In genomic region chr4:40014666-40015065, GRCm38 (mm10) we compare ENCODE assay signal across 8 mouse cellular contexts.
DNase-seq lines count a peak whose midpoint lies in the region; ATAC-seq and TF ChIP-seq lines count a peak whose summit lies in the region.

No protein-coding gene starts in this region.

- H3K4me3 ChIP-seq in heart, embryonic 11.5 days (ENCODE audit: low read depth, low read length) = no peak overlapping the region
- peak overlapping the region; percentile 39 for H3K4me3 ChIP-seq in forebrain, embryonic 15.5 days
- H3K4me3 ChIP-seq in hindbrain, postnatal 0 days (ENCODE audit: low read length) = peak overlapping the region; percentile 10

- H3K36me3 ChIP-seq in heart, embryonic 11.5 days (ENCODE audit: control insufficient read depth, insufficient read depth, low read length) = no peaks in the 10 kb centered on the region
- H3K36me3 ChIP-seq in forebrain, embryonic 15.5 days = no peaks in the 10 kb centered on the region
- no peaks in the 10 kb centered on the region for H3K36me3 ChIP-seq in hindbrain, postnatal 0 days (ENCODE audit: insufficient read depth, low read length)

- no peak overlapping the region for H3K27ac ChIP-seq in heart, embryonic 11.5 days (ENCODE audit: low read depth, low read length)
- peak overlapping the region; percentile 70; the same call in 1 of the 2 replicates for H3K27ac ChIP-seq in forebrain, embryonic 15.5 days (replicated peaks)
- H3K27ac ChIP-seq in hindbrain, postnatal 0 days = no peak overlapping the region

- no peaks in the 10 kb centered on the region for H3K27me3 ChIP-seq in heart, embryonic 11.5 days (ENCODE audit: control insufficient read depth, insufficient read depth, low read length)
- H3K27me3 ChIP-seq in forebrain, embryonic 15.5 days = no peaks in the 10 kb centered on the region
- H3K27me3 ChIP-seq in hindbrain, postnatal 0 days (ENCODE audit: insufficient read depth, low read length) = no peaks in the 10 kb centered on the region

- H3K9me3 ChIP-seq in heart, embryonic 11.5 days (replicated peaks; ENCODE audit: control insufficient read depth, low read length) = no peaks in the 10 kb centered on the region
- no peaks in the 10 kb centered on the region for H3K9me3 ChIP-seq in forebrain, embryonic 15.5 days
- no peaks in the 10 kb centered on the region for H3K9me3 ChIP-seq in hindbrain, postnatal 0 days (ENCODE audit: low read length)

- no peak overlapping the region for H3K4me2 ChIP-seq in heart, embryonic 11.5 days
- peak overlapping the region; percentile 44 for H3K4me2 ChIP-seq in forebrain, embryonic 15.5 days (replicated peaks)
- peak overlapping the region; percentile 36 for H3K4me2 ChIP-seq in hindbrain, postnatal 0 days (ENCODE audit: low read depth, low read length)

- ATAC-seq in heart, embryonic 11.5 days (replicated peaks; ENCODE audit: insufficient number of reproducible peaks, low FRiP score, low TSS enrichment) = no peak
- peak; percentile 77 for ATAC-seq in cerebellum, adult (ENCODE audit: insufficient number of reproducible peaks, low FRiP score, low TSS enrichment)
- ATAC-seq in forebrain, embryonic 15.5 days (replicated peaks) = peak; percentile 86
- peak; percentile 85 for ATAC-seq in hindbrain, postnatal 0 days

- H3K9ac ChIP-seq in heart, embryonic 11.5 days (ENCODE audit: low read depth, low read length) = no peak overlapping the region
- H3K9ac ChIP-seq in forebrain, embryonic 15.5 days (replicated peaks) = peak overlapping the region; percentile 44
- no peak overlapping the region for H3K9ac ChIP-seq in hindbrain, postnatal 0 days (replicated peaks; ENCODE audit: low read length)

- DNase-seq in heart, adult 18-20 months = peak; percentile 41 to 60
- DNase-seq in hindbrain, postnatal 0 days (ENCODE audit: low spot score) = peak; percentile 94
- peak; percentile 61 to 63 for DNase-seq in layer of hippocampus, postnatal 25 days (ENCODE audit: extremely low spot score in 1 of 2, low spot score in 1 of 2)
- DNase-seq in mesoderm, embryonic 11.5 days (ENCODE audit: low read depth, low spot score) = peak; percentile 72
- peak; percentile 72 for DNase-seq in right cerebral cortex, postnatal 4 days

- 62% methylated on average over 7 of the region's 7 CpGs for WGBS in heart, embryonic 11.5 days (ENCODE audit: insufficient replicate concordance)
- WGBS in forebrain, embryonic 15.5 days = 5% methylated on average over 7 of the region's 7 CpGs
- WGBS in hindbrain, postnatal 0 days = 13% methylated on average over 7 of the region's 7 CpGs

- no peaks in the 10 kb centered on the region for H3K4me1 ChIP-seq in heart, embryonic 11.5 days (ENCODE audit: control insufficient read depth, insufficient read depth, low read length)
- peaks cover 4% of the 10 kb centered on the region; the same call in 1 of the 2 replicates for H3K4me1 ChIP-seq in forebrain, embryonic 15.5 days
- H3K4me1 ChIP-seq in hindbrain, postnatal 0 days (ENCODE audit: insufficient read depth, low read length) = no peaks in the 10 kb centered on the region

- TF ChIP-seq CTCF in hindbrain, postnatal 0 days (IDR thresholded peaks at IDR 0.05; ENCODE audit: low read depth) = peak; percentile 85
